In the genomic region with DNA sequence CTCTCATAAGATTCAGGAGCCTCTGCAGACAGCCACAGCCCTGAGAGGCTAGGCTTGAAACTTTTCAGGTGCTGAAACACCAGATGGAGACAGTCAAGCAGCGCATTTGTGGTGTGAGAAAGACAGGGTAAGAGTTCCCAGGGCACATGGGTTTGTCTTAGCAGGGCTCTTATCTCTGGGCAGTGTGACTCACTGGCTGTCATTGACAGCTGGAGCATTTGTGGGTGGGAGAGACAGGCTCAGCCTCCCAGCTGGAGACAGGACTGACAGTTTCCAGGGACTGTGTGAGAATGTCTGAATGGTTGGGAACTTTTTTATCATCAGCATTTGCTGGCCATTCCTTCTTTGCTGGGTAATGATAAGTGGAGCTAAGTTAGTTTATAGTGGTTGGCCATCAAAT, we compare ENCODE assay signal across 9 mouse cellular contexts. TPM values are rescaled to one million over a fixed set of nuclear protein-coding genes. Genes with fewer than 3 reads are reported as not detected.
DNase-seq lines count a peak whose midpoint lies in the region; ATAC-seq lines count a peak whose summit lies in the region.
"Had no signal": no experiment of that assay in that cellular context is flagged by ENCODE, and none has a peak within 500 bp of the region (broad histone marks: within the 10 kb centered on the region; RNA-seq: fewer than 3 reads in every experiment).

No protein-coding gene starts in this region.

- 47% methylated on average over 1 of the region's 1 CpGs for WGBS in intestine, embryonic 16.5 days
- 76% methylated on average over 1 of the region's 1 CpGs for WGBS in hindbrain, embryonic 14.5 days

- no peaks in the 10 kb centered on the region for H3K9me3 ChIP-seq in intestine, embryonic 16.5 days (ENCODE audit: control insufficient read depth, low read length)
- H3K9me3 ChIP-seq in hindbrain, embryonic 14.5 days (ENCODE audit: control insufficient read depth, low read length) = 0 out of 2 replicates have a peak, but pooled peaks cover 6% of the 10 kb centered on the region

- no peak overlapping the region for H3K4me3 ChIP-seq in intestine, embryonic 16.5 days (ENCODE audit: low read length)
- no peak overlapping the region for H3K4me3 ChIP-seq in hindbrain, embryonic 14.5 days (replicated peaks; ENCODE audit: low read length)

- H3K9ac ChIP-seq in intestine, embryonic 16.5 days (ENCODE audit: low read depth, low read length) = no peak overlapping the region
- H3K9ac ChIP-seq in hindbrain, embryonic 14.5 days = no peak overlapping the region

- peak; percentile 93 for ATAC-seq in intestine, embryonic 16.5 days
- no peak for ATAC-seq in hindbrain, embryonic 14.5 days (ENCODE audit: low FRiP score)

- no peaks in the 10 kb centered on the region for H3K36me3 ChIP-seq in intestine, embryonic 16.5 days (ENCODE audit: control insufficient read depth, insufficient read depth, low read length)
- no peaks in the 10 kb centered on the region for H3K36me3 ChIP-seq in hindbrain, embryonic 14.5 days (replicated peaks; ENCODE audit: control insufficient read depth, insufficient read depth)

- H3K4me1 ChIP-seq in intestine, embryonic 16.5 days (ENCODE audit: control insufficient read depth, insufficient read depth, low read length) = 0 out of 2 replicates have a peak, but pooled peaks cover 4% of the 10 kb centered on the region
- no peaks in the 10 kb centered on the region for H3K4me1 ChIP-seq in hindbrain, embryonic 14.5 days (replicated peaks; ENCODE audit: control insufficient read depth, insufficient read depth, low read length)

- H3K27me3 ChIP-seq in intestine, embryonic 16.5 days (replicated peaks; ENCODE audit: control insufficient read depth, insufficient read depth, low read length) = no peaks in the 10 kb centered on the region
- H3K27me3 ChIP-seq in hindbrain, embryonic 14.5 days (ENCODE audit: control insufficient read depth, insufficient read depth, low read length) = no peaks in the 10 kb centered on the region

- peak; percentile 66 to 79 for DNase-seq in adrenal gland, adult (ENCODE audit: inconsistent age in 2 of 2, low spot score in 1 of 2)
- no peak for DNase-seq in adrenal gland, postnatal 4 days (ENCODE audit: low spot score in 2 of 2)
- peak; percentile 80 for DNase-seq in 416B (ENCODE audit: low read depth)
- DNase-seq in heart, adult 11 months = peak; percentile 99
- DNase-seq in retina, postnatal 1 day = no peak
- no peak for DNase-seq in hindbrain, embryonic 14.5 days (ENCODE audit: low spot score)
- no peak for DNase-seq in gastrocnemius, adult 18-20 months (ENCODE audit: low spot score)
- DNase-seq: gastrocnemius, postnatal 14 days had no signal

- H3K27ac ChIP-seq in intestine, embryonic 16.5 days (ENCODE audit: low read length) = no peak overlapping the region
- no peak overlapping the region for H3K27ac ChIP-seq in hindbrain, embryonic 14.5 days

- no peak overlapping the region for H3K4me2 ChIP-seq in intestine, embryonic 16.5 days (ENCODE audit: low read depth, low read length)
- no peak overlapping the region for H3K4me2 ChIP-seq in hindbrain, embryonic 14.5 days (replicated peaks)

RNA-seq across cellular contexts. Expression of gene Vav3, which starts 53.9 kb away (rescaled TPM):
- 1 to 10 TPM; 5.2 to 7.4 TPM for total RNA-seq in adrenal gland, postnatal 4 days (2021)
- 18.9 and 19.3 TPM in 2 replicates for polyA plus RNA-seq in intestine, embryonic 16.5 days (2015; fragmentation: Nextera tagmentation; extraction: Ambion mirVana)
- 15.5 and 18.8 TPM in 2 replicates for polyA plus RNA-seq in hindbrain, embryonic 14.5 days (2014; fragmentation: Nextera tagmentation; extraction: Ambion mirVana)
- total RNA-seq in gastrocnemius, adult 18-20 months (2021) = 1 to 10 TPM; 1.5 to 1.9 TPM

Comparison
In these comparisons a context has a peak if more than half of its experiments do, and no peak if none do; other contexts are left out.
1. DNase-seq: peak in adrenal gland, adult (2 of 2), 416B (single experiment) and heart, adult 11 months (single experiment); none in adrenal gland, postnatal 4 days (0 of 2), retina, postnatal 1 day (single experiment), hindbrain, embryonic 14.5 days (single experiment) and gastrocnemius, adult 18-20 months (single experiment).